Mouse (Mus musculus) naive thymus-derived CD4-positive, alpha-beta T cell, adult 5 months (primary cell): ENCODE measurements around the gene Gm13941. TPM values are rescaled to one million over a fixed set of nuclear protein-coding genes. Genes with fewer than 3 reads are reported as not detected.

Experiments
- polyA plus RNA-seq: library from polyadenylated mRNA; unstranded; fragments of 100-300 nt; shearing (Covaris generic); gene quantifications from one replicate; pipeline ENCODE4 v1.2.1, GENCODE M21; 2017

Gene Gm13941
- not detected for polyA plus RNA-seq

DNA sequence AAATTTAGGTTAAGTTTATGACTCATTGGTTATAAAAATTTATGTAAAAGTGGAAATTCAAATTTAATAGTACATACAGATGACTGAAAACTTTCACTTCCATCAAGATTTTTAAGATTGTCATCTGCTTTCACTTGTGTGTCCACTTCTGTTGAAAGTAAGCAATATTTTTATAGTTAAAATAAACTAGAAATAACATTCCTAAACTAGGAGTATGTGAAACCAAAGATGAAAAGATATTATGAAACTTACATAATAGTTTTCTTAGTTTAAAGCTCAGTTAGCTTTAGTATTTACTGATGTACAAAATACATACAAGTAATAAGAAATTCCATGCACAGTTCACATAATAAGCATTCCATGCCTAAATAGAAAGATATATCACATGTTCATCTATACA, at the start of gene Gm13941:
TSS of gene Gm13941 (minus strand) at position 101 of the 400 bp plus-strand sequence.

GRCm38 (mm10) chr2:111152836-111153235, 47.1 kb upstream of the Gm13941 start, which contains the start of gene Gm15130:
Gene Gm15130, minus strand, starts transcription at chr2:111152936.

Other genes with a start within 250 kb of the Gm13941 start
- gene Ano3, start 155.1 kb downstream of the Gm13941 start, polyA plus RNA-seq: 0.19 TPM
- gene Gm15130, start 47.0 kb upstream of the Gm13941 start, polyA plus RNA-seq: not detected
- gene 4930430A15Rik, start 123.6 kb upstream of the Gm13941 start, polyA plus RNA-seq: not detected
- gene Olfr1275, start 129.3 kb upstream of the Gm13941 start, polyA plus RNA-seq: not detected
- not detected for gene Olfr1276, start 148.5 kb upstream of the Gm13941 start, polyA plus RNA-seq
- 0.07 TPM for gene Olfr1277, start 168.1 kb upstream of the Gm13941 start, polyA plus RNA-seq
- gene Olfr1278, start 184.2 kb upstream of the Gm13941 start, polyA plus RNA-seq: not detected
- gene Olfr1279, start 194.7 kb upstream of the Gm13941 start, polyA plus RNA-seq: not detected
- gene Olfr1280, start 208.0 kb upstream of the Gm13941 start, polyA plus RNA-seq: not detected
- gene Olfr1281, start 220.5 kb upstream of the Gm13941 start, polyA plus RNA-seq: not detected
- not detected for gene Olfr1282, start 230.1 kb upstream of the Gm13941 start, polyA plus RNA-seq